Mouse (Mus musculus) layer of hippocampus, adult 2 months (tissue): ENCODE results near the gene Golga5. TPM values are rescaled to one million over a fixed set of nuclear protein-coding genes. Genes with fewer than 3 reads are reported as not detected.

Source experiments
- DNase-seq, 2 experiments: peaks; one replicate each; pipeline ENCODE4 v3.0.0; 2022; ENCODE audit warnings: low spot score in 2 of 2
- H3K27ac ChIP-seq: fragments of 200-600 bp; 2 replicates; pipeline ENCODE4 v1.8.1; 2022
- H3K4me3 ChIP-seq: fragments of 200-600 bp; 2 replicates; pipeline ENCODE4 v1.8.1; 2022; ENCODE audit warnings: mild to moderate bottlenecking
- CTCF ChIP-seq: fragments of 200-600 bp; conservative IDR thresholded peaks from 2 replicates; pipeline ENCODE4 v1.8.1; 2022; ENCODE audit warnings: antibody characterized with exemption, mild to moderate bottlenecking, moderate library complexity
- total RNA-seq, 2 experiments: library from RNA; stranded (reverse); gene quantifications; 2 replicates each; pipeline ENCODE4 v1.2.3; 2021

The Golga5 gene
- total RNA-seq, 2 experiments from 2014 or later = 24.6 to 26.3 TPM

GRCm38 (mm10) chr12:102434107-102434506, 34.8 kb upstream of the Golga5 start:
- DNase-seq = no peak
- H3K27ac ChIP-seq = no peak overlapping the region

DNA sequence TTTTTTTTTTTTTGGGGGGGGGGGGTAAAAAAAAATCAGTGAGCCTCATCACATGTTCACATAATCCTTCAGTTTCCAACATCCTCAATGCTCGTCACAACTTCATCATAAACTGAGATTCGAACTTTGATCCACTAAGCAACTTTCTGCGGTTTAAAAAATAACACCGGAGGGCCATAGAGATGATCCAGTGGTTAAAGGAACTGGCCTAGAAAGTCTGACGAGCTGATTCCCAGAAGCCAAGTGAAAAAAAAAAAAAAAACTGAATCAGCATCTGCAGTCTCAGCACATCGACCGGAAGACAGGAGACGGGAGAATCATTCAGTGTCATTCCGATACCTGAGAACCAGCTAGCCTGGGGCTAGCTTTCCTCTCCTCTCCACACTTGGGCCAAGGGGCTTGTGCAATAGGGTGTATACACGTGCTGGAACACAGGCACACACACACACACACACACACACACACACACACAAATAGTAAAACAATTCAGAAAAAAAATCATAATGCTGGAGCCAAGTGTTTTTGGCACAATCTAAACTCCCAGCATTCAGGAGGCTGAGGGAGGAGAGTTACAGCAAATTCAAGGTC, 31.9 kb upstream of the Golga5 start:
- no peak for DNase-seq
- peak overlapping the region; percentile 93; the same call in 1 of the 2 replicates for H3K27ac ChIP-seq
- H3K4me3 ChIP-seq = no peak overlapping the region; the same call in 1 of the 2 replicates
- TF ChIP-seq CTCF = no peak

More at GRCm38 (mm10) chr12:102434107-102434506, 34.8 kb upstream of the Golga5 start:
- no peak overlapping the region for H3K4me3 ChIP-seq
- TF ChIP-seq CTCF = no peak

GRCm38 (mm10) chr12:102437952-102438351, 31.0 kb upstream of the Golga5 start:
- no peak for DNase-seq
- no peak for TF ChIP-seq CTCF
- Histone ChIP-seq H3K4me3 (peak overlapping the region; percentile 77), H3K27ac (peak overlapping the region; percentile 93)

DNA sequence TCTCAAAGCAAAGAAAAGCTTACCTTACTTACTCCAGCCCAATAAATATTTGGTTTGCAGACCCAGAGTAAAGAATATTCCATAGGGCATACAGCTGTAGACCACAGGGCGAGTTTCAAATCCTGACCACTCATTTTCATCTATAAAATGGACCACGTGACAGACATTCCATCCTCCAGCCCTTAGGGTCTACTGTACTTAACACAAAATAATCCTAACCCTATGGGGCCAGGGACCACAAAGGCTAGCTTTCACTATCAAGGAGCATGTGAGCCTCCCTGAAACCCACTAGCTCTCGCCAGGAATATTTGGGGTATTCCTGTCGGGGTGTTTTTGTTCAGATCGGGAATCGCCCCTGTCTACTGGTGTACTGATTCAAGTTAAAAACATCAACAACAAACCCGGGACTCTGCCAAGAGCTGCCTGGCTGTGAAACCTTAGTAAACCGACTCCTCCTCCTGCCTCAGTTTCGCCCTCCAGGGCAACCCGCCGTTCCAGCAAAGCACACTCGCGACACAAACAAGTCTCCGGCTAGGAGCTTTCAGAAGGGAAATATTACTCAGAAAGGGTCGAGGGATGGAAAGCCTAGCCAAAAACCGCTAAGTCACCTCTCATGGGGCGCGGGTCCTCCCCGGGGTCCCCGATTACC, 29.8 kb upstream of the Golga5 start:
- Histone ChIP-seq H3K27ac (peak overlapping the region; percentile 93), H3K4me3 (peak overlapping the region; percentile 77)
- no peak for TF ChIP-seq CTCF
- DNase-seq = peak in 1 of 2 experiments; percentile 37

DNA sequence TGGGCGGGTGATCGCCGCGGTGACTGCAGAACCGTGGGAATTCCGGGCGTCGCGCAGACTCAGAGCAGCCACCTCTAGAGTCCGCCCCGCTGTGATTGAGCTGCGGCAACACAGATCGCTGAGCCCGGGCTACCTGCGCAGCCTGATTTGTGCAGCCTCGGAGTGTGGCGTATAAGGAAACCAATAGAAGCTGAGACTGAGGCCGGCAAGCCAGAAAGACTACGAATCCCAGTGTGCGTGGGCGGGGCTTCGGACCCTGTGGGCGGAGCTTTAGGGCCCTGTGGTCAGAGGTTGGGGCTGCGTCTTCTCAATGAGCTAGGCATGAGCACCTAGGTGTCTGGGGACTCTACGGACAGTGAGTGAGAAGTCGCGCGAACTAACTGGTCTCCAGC, 29.3 kb upstream of the Golga5 start, which contains the start of gene Lgmn:
TSS of gene Lgmn (minus strand) at position 182 of the 392 bp plus-strand sequence.
- peak; percentile 23; the same call in 1 of the 2 replicates for TF ChIP-seq CTCF
- H3K4me3 ChIP-seq = peak within 1 kb of the TSS; percentile 77
- H3K27ac ChIP-seq = peak within 1 kb of the TSS; percentile 93
- DNase-seq = peak; percentile 99

DNA sequence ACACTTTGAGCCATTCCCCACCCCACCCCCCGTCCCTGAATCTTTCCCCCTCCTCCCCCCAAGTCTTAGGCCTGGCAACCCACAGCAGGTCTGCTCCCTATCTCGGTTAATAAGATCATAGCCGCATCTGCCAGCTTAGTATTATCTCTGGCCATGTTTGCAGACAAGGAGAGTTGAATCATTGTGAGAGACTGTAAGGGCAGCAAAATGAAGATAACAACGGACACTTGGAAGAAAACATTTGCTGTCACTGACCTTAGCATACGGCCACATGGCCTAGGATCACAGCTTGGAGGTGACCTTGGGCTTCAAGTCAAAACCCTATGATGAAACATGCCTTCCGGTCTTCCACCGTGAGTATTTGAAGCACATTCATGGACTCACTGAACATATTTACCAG, 28.4 kb upstream of the Golga5 start:
- 0 out of 2 replicates have a peak overlapping the region, but pooled peaks have one; percentile 28 for H3K27ac ChIP-seq
- H3K4me3 ChIP-seq = no peak overlapping the region
- no peak for TF ChIP-seq CTCF
- no peak for DNase-seq

DNA sequence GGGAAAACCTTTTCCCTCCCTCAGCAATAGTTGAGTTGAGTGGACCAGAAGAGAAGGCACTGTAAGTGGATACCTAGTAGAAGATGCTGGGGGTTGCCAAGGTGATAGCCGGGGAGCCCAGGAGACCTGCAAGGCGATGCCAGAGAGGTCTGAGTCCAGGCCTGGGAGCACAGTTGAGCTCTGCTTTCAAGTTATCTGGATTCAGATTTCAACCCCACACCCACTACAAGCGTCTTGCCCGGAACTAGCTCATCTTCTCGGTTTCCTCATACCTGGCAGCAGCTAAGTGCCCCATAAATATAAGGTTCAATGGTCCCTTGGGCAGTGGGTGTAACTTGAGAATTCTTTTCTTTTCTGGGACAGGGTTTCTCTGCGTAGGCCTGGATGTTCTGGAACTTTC, 27.8 kb upstream of the Golga5 start:
- no peak overlapping the region for H3K4me3 ChIP-seq
- no peak for TF ChIP-seq CTCF

GRCm38 (mm10) chr12:102442639-102443038, 26.3 kb upstream of the Golga5 start:
- DNase-seq = no peak
- H3K27ac ChIP-seq = peak overlapping the region; percentile 65
- no peak for TF ChIP-seq CTCF

More for the DNA sequence above, 27.8 kb upstream of the Golga5 start:
- no peak for DNase-seq
- H3K27ac ChIP-seq = no peak overlapping the region

DNA sequence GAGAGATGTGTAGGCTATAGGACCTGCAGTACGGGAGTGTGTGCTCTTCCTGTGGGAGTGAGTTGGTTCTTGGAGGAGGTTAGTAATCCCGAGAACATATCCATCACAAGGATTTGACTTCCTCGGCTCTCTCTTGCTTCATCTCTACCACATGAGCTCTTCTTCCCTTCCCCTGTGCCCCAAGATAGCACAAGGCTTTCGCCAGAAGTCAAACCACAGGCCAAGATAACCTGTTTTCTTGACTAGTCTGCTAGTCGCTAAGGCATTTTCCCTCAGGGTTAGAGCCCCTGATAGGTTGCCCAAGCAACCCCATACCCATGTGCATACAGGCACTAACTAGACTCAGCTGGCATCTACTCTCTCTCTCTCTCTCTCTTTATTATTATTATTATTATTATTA, 25.3 kb upstream of the Golga5 start:
- no peak for TF ChIP-seq CTCF
- no peak overlapping the region for H3K4me3 ChIP-seq
- H3K27ac ChIP-seq = no peak overlapping the region; the same call in 1 of the 2 replicates
- DNase-seq = no peak

More at GRCm38 (mm10) chr12:102442639-102443038, 26.3 kb upstream of the Golga5 start:
- H3K4me3 ChIP-seq = no peak overlapping the region

- Histone ChIP-seq H3K27ac (peak overlapping the region; percentile 23; the same call in 1 of the 2 replicates), H3K4me3 (no peak overlapping the region)
- no peak for DNase-seq
- TF ChIP-seq CTCF = no peak
These were observed 23.5 kb upstream of the Golga5 start for GRCm38 (mm10) chr12:102445436-102445835.

DNA sequence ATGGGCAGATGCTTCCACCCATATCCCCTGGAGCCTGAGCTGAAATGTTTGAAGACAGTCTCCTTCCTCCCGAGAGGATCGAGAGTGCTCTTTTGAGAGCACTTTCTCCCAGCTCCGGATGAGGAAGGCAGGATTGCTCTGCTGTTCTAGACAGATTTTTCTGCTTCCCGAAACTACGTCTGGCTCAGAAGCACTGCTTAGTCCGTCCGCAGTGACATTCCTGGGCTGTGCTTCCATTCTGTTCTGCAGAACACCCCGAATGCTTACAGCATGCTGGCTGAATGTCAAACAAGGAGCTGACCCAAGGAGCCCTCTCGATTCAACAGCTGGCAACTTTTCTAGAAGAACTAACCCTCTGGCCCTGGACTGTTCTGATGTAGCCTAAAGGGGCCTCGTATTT, 18.5 kb upstream of the Golga5 start:
- H3K4me3 ChIP-seq = 0 out of 2 replicates have a peak overlapping the region, but pooled peaks have one; percentile 9
- TF ChIP-seq CTCF = no peak
- DNase-seq = peak in 1 of 2 experiments; percentile 21
- H3K27ac ChIP-seq = peak overlapping the region; percentile 69; the same call in 1 of the 2 replicates

- Histone ChIP-seq H3K4me3 (no peak overlapping the region), H3K27ac (peak overlapping the region; percentile 69; the same call in 1 of the 2 replicates)
- TF ChIP-seq CTCF = no peak
- DNase-seq = no peak
These were observed 17.6 kb upstream of the Golga5 start for GRCm38 (mm10) chr12:102451126-102451851.

DNA sequence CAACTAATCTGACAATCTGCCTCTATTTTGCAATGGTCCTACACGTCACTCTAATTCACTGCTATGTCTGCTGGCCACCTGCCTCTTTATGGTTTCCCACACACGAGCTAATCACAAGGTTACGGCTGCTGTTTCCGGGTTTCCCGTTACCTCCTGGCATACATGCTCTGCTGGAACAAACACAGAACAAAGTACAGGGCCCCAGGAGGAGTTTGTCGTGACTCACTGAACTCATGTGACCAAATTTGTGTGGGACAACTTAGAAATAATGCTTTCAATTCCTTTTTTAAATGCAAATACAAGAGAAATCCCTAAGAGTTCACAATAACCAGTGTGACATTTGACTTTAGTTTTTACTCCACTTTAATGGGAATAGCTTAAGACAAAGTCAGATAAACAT, 15.4 kb upstream of the Golga5 start:
- Histone ChIP-seq H3K27ac (0 out of 2 replicates have a peak overlapping the region, but pooled peaks have one; percentile 7), H3K4me3 (no peak overlapping the region)
- DNase-seq = no peak
- no peak for TF ChIP-seq CTCF
